ENCODE assay signal across 8 mouse cellular contexts in genomic region chr6:41112861-41113610, GRCm38 (mm10).
DNase-seq lines count a peak whose midpoint lies in the region; ATAC-seq and TF ChIP-seq lines count a peak whose summit lies in the region.

No protein-coding gene starts in this region.

- H3K9ac ChIP-seq in heart, postnatal 0 days (replicated peaks; ENCODE audit: low read depth, low read length): no peak overlapping the region

- no peak overlapping the region for H3K27ac ChIP-seq in heart, postnatal 0 days (ENCODE audit: low read depth)

- no peaks in the 10 kb centered on the region for H3K4me1 ChIP-seq in heart, postnatal 0 days (ENCODE audit: control insufficient read depth, insufficient read depth)

- TF ChIP-seq EP300 in heart, postnatal 0 days (IDR thresholded peaks at IDR 0.05; ENCODE audit: low read depth): no peak

- WGBS in heart, postnatal 0 days: 29% methylated on average over 7 of the region's 7 CpGs

- H3K9me3 ChIP-seq in heart, postnatal 0 days (replicated peaks; ENCODE audit: control insufficient read depth, low read length): no peaks in the 10 kb centered on the region

- peak; percentile 4 for DNase-seq in cerebellum, adult 11 months
- no peak for DNase-seq in cerebellum, adult 11-12 months
- DNase-seq in ES-CJ7 (ENCODE audit: low read depth, low spot score): peak; percentile 66
- DNase-seq in cerebellum, postnatal 14 days: peak; percentile 31 to 71
- DNase-seq in heart, postnatal 0 days (ENCODE audit: low spot score): peak; percentile 17
- peak; percentile 45 to 54 for DNase-seq in layer of hippocampus, postnatal 14 days (ENCODE audit: low spot score in 2 of 2)
- DNase-seq in spleen, postnatal 14 days (ENCODE audit: low spot score in 2 of 2): peak; percentile 58 to 71

- TF ChIP-seq CTCF in heart, postnatal 0 days (IDR thresholded peaks at IDR 0.05; ENCODE audit: low read depth): peak; percentile 57

- no peak overlapping the region for H3K4me2 ChIP-seq in heart, postnatal 0 days (ENCODE audit: low read depth, low read length)

- H3K36me3 ChIP-seq in heart, postnatal 0 days (replicated peaks; ENCODE audit: control insufficient read depth, insufficient read depth, low read length): no peaks in the 10 kb centered on the region

- ATAC-seq in heart, postnatal 0 days (ENCODE audit: insufficient read depth, low read depth): no peak
- peak; percentile 80 for ATAC-seq in megakaryocyte, adult 5-6 weeks (ENCODE audit: poor library complexity, severe bottlenecking)

- H3K27me3 ChIP-seq in heart, postnatal 0 days (ENCODE audit: control insufficient read depth, insufficient read depth, low read length): no peaks in the 10 kb centered on the region

- H3K4me3 ChIP-seq in heart, postnatal 0 days (ENCODE audit: low read depth, low read length): no peak overlapping the region
